ENCODE assay signal across 26 mouse cellular contexts in the genomic region with DNA sequence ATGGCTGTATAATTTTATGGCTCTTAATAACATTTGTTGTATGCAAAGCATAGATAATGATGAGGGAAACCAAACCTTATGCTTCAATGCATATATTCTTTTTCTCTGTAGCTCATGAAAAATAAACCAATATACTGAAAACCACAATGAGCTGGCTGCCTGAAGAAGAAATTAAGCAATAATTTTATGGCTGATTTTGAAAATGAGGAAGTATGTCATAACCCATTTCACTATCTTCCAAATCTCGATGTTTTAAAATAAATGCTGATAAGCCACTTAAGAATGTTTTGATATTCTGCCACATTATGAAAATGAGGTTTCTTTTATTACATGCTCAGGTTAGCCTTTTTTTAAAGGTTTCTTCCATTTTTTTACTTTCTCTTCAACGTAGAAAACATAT.
DNase-seq lines count a peak whose midpoint lies in the region; ATAC-seq and TF ChIP-seq lines count a peak whose summit lies in the region.
"Had no signal": no experiment of that assay in that cellular context is flagged by ENCODE, and none has a peak within 500 bp of the region (broad histone marks: within the 10 kb centered on the region; RNA-seq: fewer than 3 reads in every experiment).

No protein-coding gene starts in this region.

- H3K4me2 ChIP-seq in intestine, embryonic 16.5 days (ENCODE audit: low read depth, low read length) = no peak overlapping the region
- H3K4me2 ChIP-seq: forebrain, embryonic 13.5 days; heart, embryonic 11.5 days; heart, embryonic 15.5 days; hindbrain, embryonic 12.5 days; hindbrain, embryonic 15.5 days had no signal

- no peak overlapping the region for H3K27ac ChIP-seq in intestine, embryonic 16.5 days (ENCODE audit: low read length)
- no peak overlapping the region for H3K27ac ChIP-seq in left cerebral cortex, adult 2 months
- H3K27ac ChIP-seq: forebrain, embryonic 10.5 days; forebrain, embryonic 13.5 days; heart, embryonic 15.5 days; hindbrain, embryonic 12.5 days; hindbrain, embryonic 15.5 days had no signal

- H3K4me3 ChIP-seq in intestine, embryonic 16.5 days (ENCODE audit: low read length) = no peak overlapping the region
- H3K4me3 ChIP-seq in left cerebral cortex, adult 2 months = no peak overlapping the region
- H3K4me3 ChIP-seq: forebrain, embryonic 10.5 days; forebrain, embryonic 13.5 days; heart, embryonic 15.5 days; hindbrain, embryonic 12.5 days; hindbrain, embryonic 15.5 days had no signal

- H3K9ac ChIP-seq in intestine, embryonic 16.5 days (ENCODE audit: low read depth, low read length) = no peak overlapping the region
- H3K9ac ChIP-seq: forebrain, embryonic 13.5 days; heart, embryonic 15.5 days; hindbrain, embryonic 12.5 days; hindbrain, embryonic 15.5 days had no signal

- H3K4me1 ChIP-seq in intestine, embryonic 16.5 days (ENCODE audit: control insufficient read depth, insufficient read depth, low read length) = no peaks in the 10 kb centered on the region
- H3K4me1 ChIP-seq: forebrain, embryonic 13.5 days; heart, embryonic 15.5 days; hindbrain, embryonic 12.5 days; hindbrain, embryonic 15.5 days had no signal

- intact Hi-C loops in left cerebral cortex, postnatal 14 days (cut with DNase I) = no loop called here
- intact Hi-C loops in left cerebral cortex, adult 2 months (cut with DNase I) = no loop called here

- no peaks in the 10 kb centered on the region for H3K36me3 ChIP-seq in intestine, embryonic 16.5 days (ENCODE audit: control insufficient read depth, insufficient read depth, low read length)
- H3K36me3 ChIP-seq: forebrain, embryonic 10.5 days; heart, embryonic 15.5 days; hindbrain, embryonic 12.5 days; hindbrain, embryonic 15.5 days had no signal

- ATAC-seq in common myeloid progenitor, adult 5-6 weeks (replicated peaks; ENCODE audit: low read depth, poor library complexity, severe bottlenecking) = peak; percentile 89
- peak; percentile 59 for ATAC-seq in intestine, embryonic 16.5 days
- ATAC-seq: activated CD4-positive, CD25-positive, alpha-beta regulatory T cell, adult 4 months; CD4-positive, CD25-positive, alpha-beta regulatory T cell, adult 4 months; forebrain, embryonic 13.5 days; forebrain, embryonic 16.5 days had no signal

- WGBS in intestine, embryonic 16.5 days = 66% methylated on average over 2 of the region's 2 CpGs

- no peaks in the 10 kb centered on the region for H3K27me3 ChIP-seq in intestine, embryonic 16.5 days (replicated peaks; ENCODE audit: control insufficient read depth, insufficient read depth, low read length)
- H3K27me3 ChIP-seq: forebrain, embryonic 13.5 days; heart, embryonic 15.5 days; hindbrain, embryonic 12.5 days; hindbrain, embryonic 15.5 days had no signal

- H3K9me3 ChIP-seq in intestine, embryonic 16.5 days (ENCODE audit: control insufficient read depth, low read length) = no peaks in the 10 kb centered on the region
- H3K9me3 ChIP-seq: forebrain, embryonic 10.5 days; forebrain, embryonic 13.5 days; heart, embryonic 15.5 days; hindbrain, embryonic 12.5 days; hindbrain, embryonic 15.5 days had no signal

- peak; percentile 77 for DNase-seq in 416B (ENCODE audit: low read depth)
- DNase-seq in left cerebral cortex, postnatal 14 days (ENCODE audit: low spot score in 2 of 2) = no peak
- DNase-seq in kidney, postnatal 4 days = no peak
- DNase-seq in left cerebral cortex, adult 2 months (ENCODE audit: extremely low spot score in 1 of 2, low spot score in 2 of 2) = no peak
- DNase-seq: adrenal gland, adult 8-10 months; adrenal gland, postnatal 25 days; cerebellum, adult 11-12 months; cerebellum, adult 8-10 months; cerebellum, postnatal 10 days; cerebellum, postnatal 36 days; gastrocnemius, postnatal 10 days; gastrocnemius, postnatal 36 days; heart, adult 11 months; heart, postnatal 10 days; heart, postnatal 4 days had no signal

- no peak for TF ChIP-seq CTCF in left cerebral cortex, adult 2 months (IDR thresholded peaks at IDR 0.05)
